Mouse (Mus musculus) ES-E14 (cell line): Measurements from ENCODE around the gene Babam1.

Source experiments
- CHD2 ChIP-seq: IDR thresholded peaks from 2 replicates; pipeline ENCODE4 v1.6.1; 2014; ENCODE audit warnings: mild to moderate bottlenecking, low read depth, low read length, inconsistent platforms
- HCFC1 ChIP-seq: IDR thresholded peaks from 2 replicates; pipeline ENCODE4 v1.6.1; 2012; ENCODE audit warnings: low read length, inconsistent platforms, borderline replicate concordance; ENCODE audit not compliant: insufficient read depth
- MAFK ChIP-seq: IDR thresholded peaks from 2 replicates; pipeline ENCODE4 v1.6.1; 2014; ENCODE audit warnings: mild to moderate bottlenecking, low read depth, low read length, inconsistent platforms; ENCODE audit not compliant: insufficient read depth
- ZC3H11A ChIP-seq: IDR thresholded peaks from 2 replicates; pipeline ENCODE4 v1.6.1; 2012; ENCODE audit warnings: low read depth, mild to moderate bottlenecking, inconsistent platforms, low read length, borderline replicate concordance
- ZNF384 ChIP-seq: IDR thresholded peaks from 2 replicates; pipeline ENCODE4 v1.6.1; 2012; ENCODE audit warnings: low read depth, low read length, inconsistent platforms

DNA sequence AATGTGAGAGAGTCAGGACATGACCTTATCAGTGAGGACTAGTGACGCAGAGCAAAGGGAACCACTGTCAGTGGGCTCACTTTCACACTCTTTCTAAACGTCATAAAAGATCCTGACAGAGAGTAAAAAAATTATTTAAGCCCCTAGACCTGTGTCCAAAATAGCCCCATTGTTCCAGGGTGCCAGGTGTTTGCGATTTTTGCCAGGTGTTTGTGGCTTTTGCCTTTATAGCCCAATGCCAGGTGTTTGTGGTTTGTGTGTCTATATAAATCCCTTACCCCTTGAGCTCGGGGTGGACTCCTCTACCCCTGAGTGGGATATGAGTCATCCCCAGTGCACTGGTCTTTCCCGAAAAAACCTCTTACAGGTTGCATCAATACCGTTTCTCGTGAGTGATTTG is 48.4 kb downstream of the Babam1 start:
- TF ChIP-seq MAFK (no peak), HCFC1 (no peak), ZNF384 (no peak), CHD2 (no peak), ZC3H11A (no peak)
